Mouse (Mus musculus) heart, embryonic 13.5 days (tissue): ENCODE results near the gene Bckdhb. TPM values are rescaled to one million over a fixed set of nuclear protein-coding genes. Genes with fewer than 3 reads are reported as not detected.
A peak's percentile ranks its signal among the peaks of the same experiment; 100 is the strongest.

ENCODE experiments used
- ATAC-seq: fragments of 200-750 bp; cut with Nextera tagmentation; 2 replicates; pipeline ENCODE4 v1.8.0; 2017; ENCODE audit warnings: moderate TSS enrichment; ENCODE audit not compliant: insufficient number of reproducible peaks, low FRiP score, low TSS enrichment; ENCODE audit errors: extremely low read depth
- H3K27ac ChIP-seq: fragments of 300-500 bp; sonication (generic); replicated peaks from 2 replicates; pipeline ENCODE4 v1.5.1; 2015; ENCODE audit warnings: moderate library complexity, mild to moderate bottlenecking, inconsistent platforms
- H3K27me3 ChIP-seq: fragments of 300-500 bp; sonication (generic); replicated peaks from 2 replicates; pipeline ENCODE4 v1.6.1; 2015; ENCODE audit warnings: mild to moderate bottlenecking, inconsistent platforms
- H3K36me3 ChIP-seq: fragments of 300-500 bp; sonication (generic); 2 replicates; pipeline ENCODE4 v1.6.1; 2015; ENCODE audit warnings: mild to moderate bottlenecking, inconsistent platforms
- H3K4me1 ChIP-seq: fragments of 300-500 bp; sonication (generic); 2 replicates; pipeline ENCODE4 v1.6.1; 2015; ENCODE audit warnings: inconsistent platforms
- H3K4me2 ChIP-seq: fragments of 300-500 bp; sonication (generic); 2 replicates; pipeline ENCODE4 v1.6.1; 2015; ENCODE audit warnings: inconsistent platforms, mild to moderate bottlenecking, moderate library complexity
- H3K4me3 ChIP-seq: fragments of 300-500 bp; sonication (generic); 2 replicates; pipeline ENCODE4 v1.5.1; 2015; ENCODE audit warnings: moderate library complexity, mild to moderate bottlenecking, inconsistent platforms
- H3K9ac ChIP-seq: fragments of 300-500 bp; sonication (generic); 2 replicates; pipeline ENCODE4 v1.6.1; 2015; ENCODE audit warnings: inconsistent platforms, mild to moderate bottlenecking, moderate library complexity
- H3K9me3 ChIP-seq: fragments of 300-500 bp; sonication (generic); 2 replicates; pipeline ENCODE4 v1.6.1; 2016; ENCODE audit warnings: inconsistent platforms
- WGBS: fragments of 180-500 bp; shearing (Covaris S2); methylation state at CpG from one replicate; pipeline ENCODE4 v1.1.7; 2015; ENCODE audit warnings: mixed read lengths; 5-methylcytosine and 5-hydroxymethylcytosine counted together
- polyA plus RNA-seq: library from polyadenylated mRNA; unstranded; fragments of >200 nt; fragmentation: Nextera tagmentation; extraction: Ambion mirVana; gene quantifications from 2 replicates; pipeline ENCODE4 v1.2.1, GENCODE M21; 2015

The Bckdhb gene
- polyA plus RNA-seq, 1 experiment from 2014 or later: 43.3 TPM

GRCm38 (mm10) chr9:84031406-84031805 is 106.5 kb downstream of the Bckdhb start:
- WGBS: 82% methylated on average over 6 of the region's 6 CpGs
- Histone ChIP-seq H3K4me3 (no peak overlapping the region), H3K9me3 (no peaks in the 10 kb centered on the region), H3K4me1 (peaks cover 24% of the 10 kb centered on the region), H3K27ac (no peak overlapping the region), H3K27me3 (no peaks in the 10 kb centered on the region), H3K36me3 (no peaks in the 10 kb centered on the region), H3K4me2 (no peak overlapping the region), H3K9ac (no peak overlapping the region)
- no peak for ATAC-seq

GRCm38 (mm10) chr9:84032669-84033341 is 107.9 kb downstream of the Bckdhb start:
- Histone ChIP-seq H3K27me3 (no peaks in the 10 kb centered on the region), H3K4me3 (peak overlapping the region; percentile 21; the same call in 1 of the 2 replicates), H3K9ac (peak overlapping the region; percentile 8; the same call in 1 of the 2 replicates), H3K9me3 (no peaks in the 10 kb centered on the region), H3K4me1 (peaks cover 24% of the 10 kb centered on the region), H3K36me3 (no peaks in the 10 kb centered on the region), H3K4me2 (peak overlapping the region; percentile 54), H3K27ac (no peak overlapping the region)
- ATAC-seq: no peak
- WGBS: 27% methylated on average over 19 of the region's 19 CpGs

- H3K4me2 ChIP-seq: no peak overlapping the region
- no peak for ATAC-seq
- H3K9ac ChIP-seq: no peak overlapping the region
- WGBS: 72% methylated on average over 8 of the region's 8 CpGs
- no peak overlapping the region for H3K27ac ChIP-seq
- no peak overlapping the region for H3K4me3 ChIP-seq
- peaks cover 18% of the 10 kb centered on the region for H3K4me1 ChIP-seq
- no peaks in the 10 kb centered on the region for H3K36me3 ChIP-seq
- H3K9me3 ChIP-seq: no peaks in the 10 kb centered on the region
- no peaks in the 10 kb centered on the region for H3K27me3 ChIP-seq
Observed at GRCm38 (mm10) chr9:84036046-84036445, 111.1 kb downstream of the Bckdhb start.

GRCm38 (mm10) chr9:84037224-84037623 is 112.3 kb downstream of the Bckdhb start:
- no peak overlapping the region for H3K9ac ChIP-seq
- WGBS: 84% methylated on average over 1 of the region's 1 CpGs

GRCm38 (mm10) chr9:84038946-84039345 is 114.0 kb downstream of the Bckdhb start:
- no peak overlapping the region for H3K4me2 ChIP-seq
- WGBS: 80% methylated on average over 4 of the region's 4 CpGs
- no peak overlapping the region for H3K27ac ChIP-seq
- peaks cover 5% of the 10 kb centered on the region for H3K4me1 ChIP-seq
- no peaks in the 10 kb centered on the region for H3K9me3 ChIP-seq
- H3K4me3 ChIP-seq: no peak overlapping the region
- no peaks in the 10 kb centered on the region for H3K27me3 ChIP-seq
- no peak for ATAC-seq
- no peak overlapping the region for H3K9ac ChIP-seq
- no peaks in the 10 kb centered on the region for H3K36me3 ChIP-seq

More at GRCm38 (mm10) chr9:84037224-84037623, 112.3 kb downstream of the Bckdhb start:
- Histone ChIP-seq H3K4me1 (peaks cover 20% of the 10 kb centered on the region), H3K27me3 (no peaks in the 10 kb centered on the region), H3K9me3 (no peaks in the 10 kb centered on the region), H3K36me3 (no peaks in the 10 kb centered on the region), H3K4me3 (no peak overlapping the region), H3K4me2 (no peak overlapping the region), H3K27ac (no peak overlapping the region)
- ATAC-seq: no peak

DNA sequence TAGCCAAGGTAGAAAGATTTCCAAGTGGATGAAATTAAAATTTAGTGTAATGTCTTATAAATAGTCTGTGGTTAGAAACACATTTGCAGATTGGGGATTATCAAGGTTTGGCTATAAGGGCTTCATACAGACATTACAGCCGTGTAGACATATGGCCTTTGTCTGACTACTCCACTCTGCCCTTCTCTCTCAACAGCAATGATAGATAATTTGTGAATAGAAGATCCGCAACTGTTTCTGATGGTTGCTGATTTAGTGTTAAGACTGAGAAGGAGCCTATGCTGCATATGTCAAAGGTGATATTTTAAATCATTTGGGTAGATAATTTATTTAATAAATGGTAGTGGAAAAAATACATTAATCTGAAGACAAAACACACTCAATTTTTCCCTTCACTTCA is 115.4 kb downstream of the Bckdhb start:
- ATAC-seq: no peak
- 80% methylated on average over 2 of the region's 2 CpGs for WGBS
- Histone ChIP-seq H3K9ac (no peak overlapping the region), H3K27ac (no peak overlapping the region), H3K4me1 (peaks cover 5% of the 10 kb centered on the region), H3K4me2 (no peak overlapping the region), H3K9me3 (no peaks in the 10 kb centered on the region), H3K4me3 (no peak overlapping the region), H3K27me3 (no peaks in the 10 kb centered on the region), H3K36me3 (no peaks in the 10 kb centered on the region)

DNA sequence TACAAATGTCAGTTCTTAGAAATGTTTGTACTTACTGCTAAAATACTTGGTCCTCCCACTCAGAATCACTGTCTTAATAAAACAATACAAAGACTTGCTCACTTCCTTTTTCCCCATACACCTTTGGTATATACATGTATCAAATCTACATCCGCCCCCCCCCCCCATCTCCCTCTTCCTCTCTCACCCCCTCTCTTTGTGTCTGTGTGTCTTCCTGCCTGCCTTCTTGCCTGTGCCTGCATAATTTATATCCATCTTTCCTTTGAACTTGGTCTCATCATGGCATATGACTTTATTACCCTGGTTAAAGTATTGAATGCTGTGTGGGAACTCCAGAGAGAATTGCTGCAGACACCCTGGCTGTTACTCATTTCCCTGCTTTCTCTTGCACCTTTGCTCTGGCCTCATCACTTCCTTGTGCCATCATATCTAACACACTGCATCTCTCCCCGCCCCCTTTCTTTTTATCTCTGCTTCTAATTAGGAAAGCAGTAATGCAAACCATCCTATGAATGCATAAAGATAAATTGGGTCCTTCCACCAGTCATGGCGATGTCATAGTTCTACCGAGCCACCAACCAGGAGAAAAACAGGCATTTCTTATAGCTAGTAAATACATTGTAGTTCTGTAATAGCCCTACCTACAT is 116.8 kb downstream of the Bckdhb start:
- H3K36me3 ChIP-seq: no peaks in the 10 kb centered on the region
- H3K4me2 ChIP-seq: no peak overlapping the region
- H3K4me1 ChIP-seq: peaks cover 18% of the 10 kb centered on the region
- no peak overlapping the region for H3K4me3 ChIP-seq
- no peaks in the 10 kb centered on the region for H3K9me3 ChIP-seq
- no peak overlapping the region for H3K27ac ChIP-seq
- WGBS: 60% methylated on average over 4 of the region's 4 CpGs
- no peaks in the 10 kb centered on the region for H3K27me3 ChIP-seq
- H3K9ac ChIP-seq: no peak overlapping the region
- no peak for ATAC-seq

- no peak overlapping the region for H3K4me2 ChIP-seq
- no peak overlapping the region for H3K27ac ChIP-seq
- no peaks in the 10 kb centered on the region for H3K36me3 ChIP-seq
- H3K4me1 ChIP-seq: peaks cover 25% of the 10 kb centered on the region
- WGBS: 52% methylated on average over 3 of the region's 3 CpGs
- no peak overlapping the region for H3K9ac ChIP-seq
- no peaks in the 10 kb centered on the region for H3K9me3 ChIP-seq
- ATAC-seq: no peak
- H3K4me3 ChIP-seq: no peak overlapping the region
- H3K27me3 ChIP-seq: no peaks in the 10 kb centered on the region
Observed at GRCm38 (mm10) chr9:84042539-84042938, 117.6 kb downstream of the Bckdhb start.

DNA sequence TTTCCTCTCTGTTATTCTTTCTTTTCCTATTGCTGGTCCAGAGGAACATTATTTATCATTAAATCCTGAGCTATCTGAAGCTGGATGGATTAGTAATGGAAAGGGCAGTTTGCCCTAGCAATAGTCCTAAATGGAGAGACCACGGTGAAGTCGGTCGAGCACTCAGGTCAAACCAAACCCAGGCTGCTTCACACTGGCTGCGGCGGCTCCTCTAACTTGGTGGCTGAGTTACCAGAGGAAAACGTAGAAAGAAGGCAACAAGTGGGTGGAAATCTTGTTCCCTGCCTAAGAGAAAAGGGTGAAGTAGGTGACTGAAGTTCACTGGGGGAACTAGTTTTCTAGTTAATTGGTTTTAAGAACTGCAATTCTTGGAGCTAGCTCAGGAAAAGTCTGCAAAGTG is 119.2 kb downstream of the Bckdhb start:
- Histone ChIP-seq H3K4me2 (no peak overlapping the region), H3K27ac (no peak overlapping the region), H3K9me3 (no peaks in the 10 kb centered on the region), H3K4me3 (no peak overlapping the region), H3K4me1 (peaks cover 40% of the 10 kb centered on the region), H3K27me3 (no peaks in the 10 kb centered on the region), H3K9ac (no peak overlapping the region), H3K36me3 (no peaks in the 10 kb centered on the region)
- 90% methylated on average over 6 of the region's 6 CpGs for WGBS
- no peak for ATAC-seq

DNA sequence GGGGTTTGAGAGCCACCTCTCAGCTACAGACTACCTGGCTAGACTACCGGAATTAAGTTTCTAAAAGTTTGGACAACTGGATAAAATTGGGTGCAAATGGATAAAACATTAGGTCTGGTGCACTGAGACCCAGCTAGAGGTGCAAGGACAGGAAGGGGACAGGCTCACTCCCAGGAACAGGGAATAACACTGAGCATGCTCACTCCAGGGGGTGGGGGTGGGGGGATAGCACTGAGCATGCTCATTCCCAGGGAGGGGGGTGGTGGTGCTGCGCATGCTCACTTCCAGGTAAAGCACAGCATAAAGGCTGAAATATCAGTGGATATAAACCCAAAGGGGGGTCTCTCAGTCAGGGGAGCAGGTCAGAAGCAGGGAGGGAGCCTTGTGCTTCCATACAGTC is 120.7 kb downstream of the Bckdhb start:
- H3K4me3 ChIP-seq: peak overlapping the region; percentile 31
- no peak for ATAC-seq

GRCm38 (mm10) chr9:84046334-84046733 is 121.4 kb downstream of the Bckdhb start:
- Histone ChIP-seq H3K4me2 (peak overlapping the region; percentile 53), H3K27ac (peak overlapping the region; percentile 54)
- no peak for ATAC-seq

More for the DNA sequence above, 120.7 kb downstream of the Bckdhb start:
- Histone ChIP-seq H3K27me3 (no peaks in the 10 kb centered on the region), H3K9ac (peak overlapping the region; percentile 48; the same call in 1 of the 2 replicates), H3K4me1 (peaks cover 44% of the 10 kb centered on the region), H3K4me2 (peak overlapping the region; percentile 53), H3K27ac (peak overlapping the region; percentile 54; the same call in 1 of the 2 replicates), H3K36me3 (no peaks in the 10 kb centered on the region), H3K9me3 (no peaks in the 10 kb centered on the region)
- 84% methylated on average over 2 of the region's 2 CpGs for WGBS

More at GRCm38 (mm10) chr9:84046334-84046733, 121.4 kb downstream of the Bckdhb start:
- no peaks in the 10 kb centered on the region for H3K36me3 ChIP-seq
- H3K4me1 ChIP-seq: peaks cover 51% of the 10 kb centered on the region
- H3K4me3 ChIP-seq: 0 out of 2 replicates have a peak overlapping the region, but pooled peaks have one; percentile 31
- WGBS: 67% methylated on average over 12 of the region's 12 CpGs
- H3K9me3 ChIP-seq: no peaks in the 10 kb centered on the region
- no peaks in the 10 kb centered on the region for H3K27me3 ChIP-seq
- no peak overlapping the region for H3K9ac ChIP-seq
